Mouse (Mus musculus) kidney, postnatal 25 days (tissue): ENCODE results near the gene Ctsll3.

ENCODE experiments used
- DNase-seq, 2 experiments: peaks; one replicate each; pipeline ENCODE4 v3.0.0; 2021; ENCODE audit warnings: mixed read lengths in 2 of 2

Gene Ctsll3

DNA sequence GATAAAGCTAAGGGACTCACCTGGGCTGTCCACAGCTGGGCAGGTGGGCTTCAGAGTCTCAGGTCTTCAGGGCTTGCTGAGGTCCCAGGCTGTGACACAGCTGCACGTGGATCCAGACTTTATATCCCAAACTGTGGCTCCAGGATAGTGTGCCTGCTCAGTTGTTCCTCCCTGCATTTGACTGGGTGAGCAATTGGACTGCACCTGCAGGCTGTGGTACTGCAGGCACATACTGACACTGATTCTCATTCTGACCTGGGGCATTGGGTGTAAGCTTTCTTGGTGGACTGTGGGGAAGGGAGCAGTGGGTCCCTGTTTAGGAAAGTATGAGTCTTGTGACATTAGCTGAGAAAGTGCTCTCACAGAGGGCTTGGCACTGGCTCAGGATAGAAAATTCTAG, at the start of gene Ctsll3:
Gene Ctsll3 (minus strand): TSS at position 101 of the 400 bp plus-strand sequence.
- no peak for DNase-seq

DNA sequence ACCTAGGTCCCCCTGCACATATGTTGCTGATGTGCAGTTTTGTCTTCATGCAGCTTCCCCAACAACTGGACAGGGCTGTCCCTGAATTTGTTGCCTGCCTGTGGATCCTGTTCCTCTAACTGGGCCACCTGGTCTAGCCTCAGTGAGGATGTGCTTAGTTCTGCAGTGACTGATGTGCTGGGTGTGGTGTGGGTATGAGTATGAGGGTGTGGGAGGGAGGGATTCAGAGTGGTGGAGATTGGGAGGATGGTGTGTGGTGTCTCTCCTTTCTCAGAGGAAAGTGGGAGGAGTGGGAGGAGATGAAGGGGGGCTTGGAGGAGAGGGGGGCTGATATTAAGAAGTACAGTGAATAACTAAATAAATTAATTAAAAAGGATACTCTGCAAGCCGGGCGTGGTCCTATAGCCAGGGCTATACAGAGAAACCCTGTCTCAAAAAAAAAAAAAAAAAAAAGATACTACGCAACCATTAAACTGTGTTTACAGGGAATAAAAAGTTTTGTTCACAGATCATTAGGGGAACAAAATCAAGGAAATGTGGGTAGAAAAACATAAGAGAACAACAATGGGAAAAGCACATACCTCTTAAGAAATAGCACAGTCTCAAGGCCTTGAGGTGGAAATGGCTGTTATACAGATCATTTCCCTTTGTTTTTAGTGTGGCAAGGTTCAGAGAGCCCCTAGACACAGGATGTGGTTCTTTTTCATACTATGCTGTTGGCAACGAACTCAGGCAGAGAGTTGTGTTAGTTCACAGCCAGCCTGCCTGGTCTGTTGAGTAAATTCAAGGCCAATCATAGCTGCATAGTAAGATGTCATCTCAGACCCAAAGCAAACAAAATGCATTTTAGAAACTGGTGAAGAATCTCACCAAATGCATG, 45.8 kb upstream of the Ctsll3 start:
- no peak for DNase-seq

DNA sequence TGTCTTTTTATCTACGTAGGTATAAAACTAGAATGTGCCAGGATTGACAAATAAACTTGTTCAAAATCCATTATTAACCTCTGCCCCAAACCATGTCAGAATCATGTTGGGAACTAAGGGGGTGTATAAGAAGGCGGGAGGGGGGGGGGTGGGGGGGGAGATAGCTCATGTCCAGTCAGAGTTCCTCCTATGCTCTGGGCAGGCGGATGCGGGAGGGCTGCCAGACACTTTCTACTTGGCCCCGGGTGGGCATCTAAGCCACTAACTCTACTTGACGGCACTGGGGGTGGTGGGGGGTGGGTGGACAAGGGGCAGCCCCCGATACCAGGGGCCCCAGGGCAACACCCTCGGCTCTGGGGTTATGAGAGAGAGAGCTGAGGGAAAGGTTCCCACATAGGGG, 40.5 kb upstream of the Ctsll3 start:
- DNase-seq: no peak

DNA sequence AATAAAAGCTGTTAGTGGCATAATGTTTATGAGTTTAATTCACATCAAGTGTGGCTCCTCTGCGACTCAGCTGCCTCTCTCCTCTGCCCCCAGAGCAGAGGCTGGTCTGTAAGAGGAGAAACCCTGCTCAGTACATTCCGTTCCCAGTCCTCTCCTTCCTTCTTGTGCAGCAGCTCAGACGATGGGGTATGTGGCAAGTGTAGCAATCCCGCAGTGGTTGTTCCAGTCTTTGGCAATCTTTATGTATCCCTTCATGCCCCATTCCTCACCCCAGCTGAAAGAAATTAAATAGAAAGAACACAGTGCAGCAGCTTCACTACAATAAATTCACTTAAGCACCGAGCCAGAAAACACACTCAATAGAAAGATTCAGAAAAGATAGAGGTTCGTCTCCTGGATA, 40.1 kb upstream of the Ctsll3 start:
- no peak for DNase-seq

DNA sequence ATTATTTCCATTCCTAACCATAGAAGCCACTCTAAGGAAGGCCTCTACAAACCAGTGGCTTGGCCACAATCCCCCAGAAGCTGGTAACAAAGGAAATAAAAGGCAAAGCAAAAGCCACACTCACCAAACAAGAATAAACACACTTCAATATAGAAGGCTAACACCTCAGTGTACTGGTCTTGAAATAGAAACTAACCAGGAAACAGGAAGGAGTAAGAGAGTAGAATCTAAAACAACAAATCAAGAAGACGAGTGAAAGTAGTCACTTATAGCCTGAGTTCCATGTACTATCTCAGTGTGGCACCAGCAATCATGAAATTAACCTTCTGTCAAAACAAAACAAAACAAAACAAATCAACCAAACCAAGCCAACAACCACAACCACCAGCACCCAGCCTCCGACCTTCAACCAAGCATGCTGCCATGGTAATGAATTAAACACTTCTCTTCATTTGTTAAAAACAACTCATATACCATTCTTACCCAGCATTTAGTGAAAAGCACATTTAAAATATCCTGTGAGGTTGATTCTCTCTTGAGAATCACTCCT, 36.8 kb upstream of the Ctsll3 start:
- no peak for DNase-seq

DNA sequence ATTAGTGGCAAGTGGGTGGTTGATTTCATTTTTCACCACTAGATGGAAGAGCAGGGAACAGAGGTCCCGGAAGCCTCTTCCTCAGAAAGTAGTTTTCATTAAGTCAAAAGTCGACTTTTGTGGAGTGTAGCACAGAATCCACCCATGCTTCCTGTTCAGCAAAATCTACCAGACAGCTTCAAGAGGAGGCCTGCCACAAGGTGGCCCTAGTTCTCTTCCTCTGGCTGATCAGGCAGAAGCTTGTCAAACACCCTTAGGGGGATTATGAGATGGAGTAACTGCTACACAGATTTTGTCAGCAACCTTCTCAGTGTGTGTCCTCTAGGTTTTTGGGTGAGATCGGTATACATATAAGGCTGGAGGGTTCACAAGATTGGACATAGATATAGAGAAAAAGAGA, 23.4 kb upstream of the Ctsll3 start:
- DNase-seq: peak in 1 of 2 experiments; percentile 13

DNA sequence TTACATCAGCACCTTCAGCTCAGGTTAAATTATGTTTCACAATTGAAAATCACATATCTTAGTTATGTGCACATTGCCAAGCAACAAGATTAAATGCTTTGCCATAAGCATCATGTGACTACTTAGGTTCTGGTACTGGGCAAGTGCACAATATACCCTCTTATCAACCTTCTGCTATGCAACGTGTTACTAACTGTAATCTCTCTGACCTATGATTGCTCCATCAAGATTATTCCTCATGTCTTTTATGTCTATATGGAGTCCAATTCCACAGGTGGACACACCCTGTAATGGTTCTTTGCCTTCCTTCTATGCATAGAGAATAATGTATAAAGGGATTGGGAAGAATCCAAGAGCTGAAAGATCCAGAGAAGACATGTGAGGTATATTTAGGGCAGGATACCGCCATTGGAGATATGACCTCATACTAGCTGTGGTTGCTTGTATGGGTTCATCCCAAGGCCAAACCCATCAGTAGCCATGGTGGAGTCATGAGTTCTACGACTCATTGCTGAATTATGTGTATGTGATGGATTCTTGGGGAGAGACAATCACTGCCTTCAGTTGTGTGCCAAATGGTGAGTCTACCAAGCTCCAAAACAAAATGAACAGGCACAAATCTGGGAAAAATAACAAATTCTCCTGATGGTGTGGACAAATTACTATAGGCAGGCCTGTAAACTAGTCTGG, 18.0 kb upstream of the Ctsll3 start:
- DNase-seq: no peak

DNA sequence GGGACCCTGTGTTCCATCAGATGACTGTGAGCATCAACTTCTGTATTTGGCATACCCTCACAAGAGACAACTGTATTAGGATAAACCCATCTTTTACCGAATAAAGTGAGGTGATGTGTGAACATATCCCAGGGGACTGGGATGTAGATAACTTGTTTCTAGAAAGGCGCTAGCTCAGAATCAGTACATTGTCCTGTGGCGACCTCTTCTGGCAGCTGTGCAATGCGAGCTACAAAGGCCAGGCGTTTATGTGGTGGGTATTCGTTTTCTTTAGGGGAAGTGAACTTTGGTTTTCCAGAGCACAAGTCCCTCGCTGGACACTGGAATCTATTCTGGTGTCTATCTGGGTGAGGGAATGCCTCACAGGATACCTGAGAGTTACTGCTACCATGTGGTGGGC, 16.8 kb upstream of the Ctsll3 start:
- DNase-seq: peak in 1 of 2 experiments; percentile 62

DNA sequence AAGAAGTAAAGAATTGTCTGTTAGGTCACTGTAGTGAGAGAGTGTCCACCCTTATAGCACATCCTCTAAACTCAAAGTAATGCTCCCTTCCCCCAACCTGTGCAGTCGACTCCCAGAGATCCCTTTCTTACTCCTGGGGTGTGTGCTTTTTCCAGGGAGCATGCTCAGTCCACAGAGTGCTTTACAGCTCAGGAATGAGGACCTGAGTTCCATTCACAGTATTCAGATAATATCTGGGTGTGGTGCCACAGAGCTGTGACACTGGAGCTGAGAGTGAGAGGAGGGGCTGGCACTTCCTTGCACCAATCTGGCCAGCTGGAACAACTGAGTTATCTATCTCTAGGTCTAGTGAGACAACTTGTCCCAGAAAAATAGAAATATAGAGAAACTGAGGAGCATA, 11.1 kb upstream of the Ctsll3 start:
- no peak for DNase-seq

DNA sequence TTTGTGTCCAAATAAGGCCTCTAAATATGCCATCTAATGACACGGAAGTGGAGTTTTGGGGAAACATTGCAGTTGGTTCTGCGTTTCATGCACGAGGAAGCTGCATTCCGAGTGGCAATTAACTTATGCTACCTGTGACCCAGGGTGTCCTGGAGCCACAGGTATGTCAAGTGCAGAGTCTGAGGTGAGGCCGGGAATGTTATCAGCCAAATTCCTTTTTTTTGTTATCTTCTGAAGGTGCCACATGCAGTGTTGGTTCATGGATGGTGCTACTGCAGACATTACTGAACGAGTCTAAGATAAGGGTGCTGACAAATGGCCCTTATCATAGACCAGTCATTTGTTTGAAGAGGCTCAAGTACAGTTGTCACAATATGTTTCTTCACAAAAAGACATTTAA, 10.1 kb upstream of the Ctsll3 start:
- no peak for DNase-seq

DNA sequence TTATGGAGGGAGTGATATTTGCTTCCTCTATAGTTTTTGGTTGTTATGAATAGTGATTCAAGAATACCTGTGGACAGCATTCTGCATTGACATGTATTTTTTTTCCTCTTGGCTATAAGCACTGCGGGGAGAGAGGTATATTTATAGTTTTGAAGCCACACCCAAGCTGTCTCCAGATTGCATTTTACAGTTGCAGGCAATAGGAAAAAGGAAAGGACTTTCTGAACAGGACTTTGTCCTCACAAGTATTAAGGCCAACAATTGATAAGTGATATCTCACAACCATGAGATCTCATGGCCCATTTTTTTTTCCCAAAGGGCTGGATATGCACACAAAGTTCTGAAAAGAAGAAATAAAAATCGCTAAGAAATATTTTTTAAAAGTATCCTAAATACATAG, 7.0 kb upstream of the Ctsll3 start:
- DNase-seq: no peak

DNA sequence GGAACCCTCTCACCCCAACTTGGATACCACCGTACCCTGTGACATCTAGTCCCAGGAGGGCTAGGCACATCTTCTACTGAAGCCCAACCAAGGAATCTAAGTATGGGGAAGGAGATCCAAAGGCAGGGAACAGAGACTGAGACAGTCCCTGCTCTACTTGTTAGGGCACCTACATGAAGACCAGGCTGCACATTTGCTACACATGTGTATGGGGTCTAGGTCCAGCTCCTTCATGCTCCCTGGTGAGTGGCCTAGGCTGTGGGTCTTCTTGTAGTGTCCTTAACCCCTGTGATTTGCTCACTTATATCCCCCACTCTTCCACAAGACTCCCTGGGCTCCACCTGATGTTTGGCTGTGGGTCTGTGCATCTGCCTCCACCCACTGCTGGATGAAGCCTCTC, 13.2 kb downstream of the Ctsll3 start:
- DNase-seq: no peak

DNA sequence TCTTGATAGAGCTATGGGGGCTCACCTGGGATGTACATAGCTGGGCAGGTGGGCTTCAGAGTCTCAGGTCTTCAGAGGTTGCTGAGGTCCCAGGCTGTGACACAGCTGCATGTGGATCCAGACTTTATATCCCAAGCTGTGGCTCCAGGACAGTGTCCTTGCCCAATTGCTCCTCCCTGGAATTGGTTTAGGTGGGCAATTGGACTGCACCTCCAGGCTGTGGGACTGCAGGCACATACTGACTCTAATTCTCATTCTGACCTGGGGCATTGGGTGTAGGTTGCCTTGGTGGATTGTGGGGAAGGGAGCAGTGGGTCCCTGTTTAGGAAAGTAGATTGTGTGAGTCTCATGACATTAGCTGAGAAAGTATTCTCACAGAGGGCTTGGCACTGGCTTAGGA, 16.4 kb downstream of the Ctsll3 start, which contains the start of gene BC051665:
Gene BC051665 (minus strand): TSS at position 101 of the 400 bp plus-strand sequence.
- DNase-seq: no peak

DNA sequence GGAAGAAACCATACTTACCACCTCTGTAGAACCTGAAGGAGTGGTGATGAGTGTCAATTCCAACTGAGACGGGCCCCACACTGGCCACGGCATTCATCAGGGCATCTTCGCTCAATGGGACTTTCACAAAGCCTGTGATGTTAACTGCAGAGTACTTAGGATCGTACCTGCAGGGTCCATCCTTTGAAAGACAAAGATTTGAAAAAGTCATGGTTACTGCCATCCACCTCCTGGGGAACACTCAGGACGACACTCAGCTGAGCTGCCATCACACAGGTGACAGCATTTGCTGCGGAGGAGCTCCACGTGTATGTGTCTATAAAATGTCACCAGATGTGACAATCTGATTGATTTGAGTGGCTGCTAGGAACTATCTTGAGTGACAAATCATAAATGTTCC, 19.3 kb downstream of the Ctsll3 start:
- no peak for DNase-seq

DNA sequence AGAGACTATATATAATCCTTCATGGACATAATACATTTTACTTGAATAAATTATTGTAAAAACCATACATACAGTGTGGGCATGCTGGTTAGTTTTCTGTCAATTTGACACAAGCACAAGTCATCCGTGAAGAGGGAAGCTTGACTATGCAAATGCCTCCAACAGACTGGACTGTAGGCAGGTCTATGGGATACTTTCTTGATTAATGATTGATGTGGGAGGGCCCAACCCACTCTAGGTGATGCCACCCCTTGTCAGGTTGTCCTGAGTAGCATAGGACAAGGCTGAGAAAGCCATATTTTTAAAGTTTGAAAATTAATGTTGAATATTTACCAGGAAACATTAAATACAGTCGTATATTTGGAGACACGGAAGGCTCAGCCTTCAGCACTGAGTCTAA, 22.1 kb downstream of the Ctsll3 start:
- no peak for DNase-seq

DNA sequence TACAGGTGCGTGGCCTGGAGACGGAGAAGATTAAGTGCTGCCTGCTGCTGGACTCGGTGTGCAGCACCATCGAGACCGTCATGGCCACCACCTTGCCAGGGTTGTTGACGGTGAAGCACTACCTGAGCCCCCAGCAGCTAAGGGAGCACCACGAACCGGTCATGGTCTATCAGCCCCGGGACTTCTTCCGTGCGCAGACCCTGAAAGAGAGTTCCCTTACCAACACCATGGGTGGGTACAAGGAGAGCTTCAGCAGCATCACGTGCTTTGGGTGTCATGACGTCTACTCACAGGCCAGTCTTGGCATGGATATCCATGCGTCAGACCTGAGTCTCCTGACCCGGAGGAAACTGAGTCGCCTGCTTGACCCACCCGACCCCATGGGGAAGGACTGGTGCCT, 41.5 kb downstream of the Ctsll3 start:
- DNase-seq: no peak

DNA sequence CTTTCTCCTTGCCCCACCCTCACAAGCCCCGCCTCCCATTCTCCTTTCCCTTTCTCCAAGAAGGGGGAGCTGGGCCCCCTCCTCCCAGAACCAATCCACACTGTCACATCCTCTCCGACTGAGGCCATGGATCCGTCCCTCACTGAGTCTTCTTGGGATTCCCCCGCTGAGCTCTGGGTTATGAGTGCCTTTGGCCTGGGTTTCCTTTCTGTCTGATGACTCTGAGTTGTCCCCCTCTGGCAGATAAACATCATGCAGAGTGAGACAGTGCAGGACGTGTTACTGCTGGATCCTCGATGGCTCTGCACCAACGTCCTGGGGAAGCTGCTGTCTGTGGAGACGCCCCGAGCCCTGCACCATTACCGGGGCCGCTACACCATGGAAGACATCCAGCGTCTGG, 42.3 kb downstream of the Ctsll3 start:
- no peak for DNase-seq

DNA sequence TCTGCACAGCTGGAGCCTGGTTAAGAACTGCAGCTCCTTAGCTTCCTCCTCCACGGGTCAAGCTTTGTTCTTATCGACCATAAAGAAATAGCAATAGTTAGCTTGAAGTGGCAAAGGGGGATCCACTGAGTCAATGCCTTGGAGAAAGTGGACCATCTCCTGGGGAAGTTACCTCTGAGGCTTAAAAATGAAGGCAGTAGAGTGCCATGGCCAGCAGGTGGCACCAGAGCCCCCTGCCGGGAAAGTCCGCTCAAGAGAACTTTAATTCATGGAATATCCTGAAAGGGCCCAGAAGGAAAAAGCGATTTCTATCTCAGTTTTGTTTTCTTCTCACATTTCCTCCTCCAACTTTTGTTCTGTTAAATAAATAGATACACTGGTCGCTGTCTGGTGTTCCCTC, 43.5 kb downstream of the Ctsll3 start:
- peak; percentile 51 to 62 for DNase-seq

DNA sequence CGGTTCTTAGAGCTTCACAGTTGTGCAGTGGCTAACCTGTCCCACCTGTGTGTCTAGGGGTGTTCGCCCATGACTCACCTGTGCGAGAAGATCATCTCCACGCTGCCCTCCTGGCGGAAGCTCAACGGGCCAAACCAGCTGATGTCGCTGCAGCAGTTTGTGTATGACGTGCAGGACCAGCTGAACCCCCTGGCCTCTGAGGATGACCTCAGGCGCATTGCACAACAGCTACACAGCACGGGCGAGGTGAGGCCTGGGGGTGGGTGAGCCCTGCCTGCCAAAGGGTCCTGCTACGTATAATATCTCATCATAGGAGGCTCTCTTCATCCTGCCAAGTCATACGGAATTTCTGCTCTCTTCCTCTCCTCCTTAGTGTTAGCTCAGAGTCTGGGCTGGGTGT, 45.4 kb downstream of the Ctsll3 start:
- DNase-seq: no peak

DNA sequence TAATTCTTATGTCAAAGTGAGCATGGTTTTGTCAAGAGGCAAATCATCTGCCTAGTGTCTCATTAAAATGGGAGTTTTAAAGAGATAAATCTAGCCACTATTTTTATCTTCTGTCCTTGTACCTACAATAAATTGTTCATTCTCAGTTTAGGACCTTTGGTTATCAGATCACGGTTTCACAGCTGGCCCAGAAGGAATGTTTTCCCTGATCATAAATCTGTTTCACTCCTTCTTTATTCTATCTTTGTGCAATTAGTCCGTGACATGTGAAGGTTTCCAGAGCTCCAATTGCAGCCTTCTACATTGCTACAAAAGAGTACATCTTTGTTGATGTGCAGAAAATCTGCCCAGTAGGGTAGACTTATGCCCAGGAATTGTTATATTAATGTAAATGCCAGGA, 47.4 kb downstream of the Ctsll3 start:
- DNase-seq: no peak

DNA sequence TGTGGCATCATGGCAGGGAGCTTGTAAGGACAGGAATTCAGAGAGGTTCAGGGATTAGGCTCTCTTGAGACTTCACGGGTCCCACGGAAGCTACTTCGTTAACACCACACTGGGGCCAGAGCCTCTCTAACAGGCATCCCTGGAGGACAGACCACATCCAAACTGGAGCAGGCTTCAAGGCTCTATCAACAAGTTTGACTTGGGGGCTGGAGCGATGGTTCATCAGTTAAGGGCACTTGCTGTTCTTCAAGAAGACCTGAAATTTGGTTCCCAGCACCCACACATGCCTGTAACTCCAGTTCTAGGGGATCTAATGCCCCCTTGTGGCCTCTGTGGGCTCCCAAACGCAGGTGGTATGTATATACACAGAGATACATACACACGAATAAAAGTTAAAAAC, 49.4 kb downstream of the Ctsll3 start:
- no peak for DNase-seq

DNA sequence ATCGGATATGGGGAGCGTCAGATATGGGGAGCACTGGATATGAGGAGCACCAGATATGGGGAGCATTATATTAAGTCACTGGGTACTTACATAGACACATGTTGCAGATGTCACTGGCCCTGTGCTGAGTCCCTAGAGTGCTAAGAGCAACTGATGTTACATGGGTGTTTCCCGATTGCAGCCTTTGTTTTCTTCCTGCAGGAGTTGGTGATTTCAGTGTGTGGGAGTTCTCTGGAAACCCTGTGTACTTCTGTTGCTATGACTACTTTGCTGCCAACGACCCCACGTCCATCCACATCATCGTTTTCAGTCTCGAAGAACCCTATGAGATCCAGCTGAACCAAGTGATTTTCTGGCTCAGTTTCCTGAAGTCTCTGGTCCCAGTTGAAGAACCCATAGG, 51.7 kb downstream of the Ctsll3 start:
- DNase-seq: no peak

DNA sequence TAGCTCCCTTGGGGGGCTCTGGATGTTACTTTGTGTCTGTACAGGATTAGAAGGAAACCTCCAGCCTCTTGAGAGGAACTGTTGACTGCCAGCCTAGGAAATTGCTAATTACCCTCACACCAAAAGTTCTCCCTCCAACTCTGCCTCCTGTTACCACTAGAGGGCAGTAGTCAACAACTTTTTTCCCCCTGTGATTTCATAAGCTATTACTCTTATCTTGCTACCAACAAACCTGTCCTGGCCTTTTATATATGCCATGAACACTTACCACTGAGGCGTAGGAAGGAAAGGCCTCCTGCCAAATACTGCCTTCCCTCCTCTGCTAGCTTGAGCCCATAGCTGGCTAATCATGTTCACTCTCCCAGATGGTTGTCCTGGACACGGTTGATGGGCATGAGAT, 54.1 kb downstream of the Ctsll3 start:
- no peak for DNase-seq
